Mouse (Mus musculus) 416B (cell line): ENCODE measurements at regions not wholly inside any gene's neighbourhood (a gene's known extent, or its start where the extent isn't known, plus 50 kb on each side); places are given as distances from the start of the nearest gene placed in this dataset.
"Not testable (repeated sequence)": the region's sequence is repeated elsewhere in the genome, so short reads cannot be mapped to it uniquely, and the experiment has no call there.

ENCODE experiments used
- DNase-seq: peaks from one replicate; pipeline ENCODE4 v3.0.0; 2011; ENCODE audit warnings: low read depth

GRCm38 (mm10) chr5:133937967-133938918 lies 161.3 kb upstream of the Castor2 start:
- DNase-seq: no peak

- DNase-seq: no peak
Measured at GRCm38 (mm10) chr5:133935451-133935850, 164.1 kb upstream of the Castor2 start.

DNA sequence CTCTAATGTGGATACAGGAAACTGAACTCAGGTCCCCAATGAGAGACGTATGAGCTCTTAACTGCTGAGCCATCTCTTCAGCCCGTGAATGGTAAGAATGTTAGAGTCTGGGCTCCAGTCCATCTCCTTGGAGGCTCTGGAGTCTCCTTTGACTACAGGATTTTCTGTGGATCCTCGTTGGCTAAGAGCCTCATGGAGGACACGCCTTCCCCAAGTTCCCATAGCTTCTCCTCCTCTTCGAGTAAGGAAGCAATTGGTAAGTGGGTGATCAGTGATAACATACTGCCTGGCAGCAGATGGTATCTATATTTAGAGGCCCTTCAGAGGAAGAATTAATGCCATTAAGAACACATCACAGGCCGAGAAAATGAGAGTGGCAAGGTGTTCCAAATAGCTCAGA lies 164.5 kb upstream of the Castor2 start:
- DNase-seq: no peak

DNA sequence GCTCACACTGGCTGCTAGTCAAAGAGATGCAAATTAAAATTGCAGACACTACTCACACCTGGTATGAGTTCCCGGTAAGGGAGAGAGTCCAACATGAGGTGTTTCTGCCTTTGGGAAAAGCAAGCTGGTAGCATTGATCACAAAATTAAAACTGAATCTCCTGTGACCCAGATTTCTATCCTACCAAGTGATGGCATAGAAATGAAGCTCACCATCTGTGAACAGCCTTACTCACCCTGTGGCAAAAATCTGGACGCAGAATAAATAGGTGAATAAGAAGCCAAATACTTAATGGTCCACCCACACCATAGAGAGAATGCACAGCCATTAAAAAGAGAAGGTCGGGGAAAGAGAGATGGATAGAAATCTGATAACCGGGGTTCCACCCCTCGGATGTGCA lies 169.4 kb upstream of the Castor2 start:
- DNase-seq: no peak

- DNase-seq: no peak
Measured at GRCm38 (mm10) chr5:133927054-133927453, 172.5 kb upstream of the Castor2 start.

GRCm38 (mm10) chr5:133925184-133925900 lies 174.2 kb upstream of the Castor2 start:
- no peak for DNase-seq

- DNase-seq: no peak
Measured at GRCm38 (mm10) chr5:133922181-133922580, 177.3 kb upstream of the Castor2 start.

DNA sequence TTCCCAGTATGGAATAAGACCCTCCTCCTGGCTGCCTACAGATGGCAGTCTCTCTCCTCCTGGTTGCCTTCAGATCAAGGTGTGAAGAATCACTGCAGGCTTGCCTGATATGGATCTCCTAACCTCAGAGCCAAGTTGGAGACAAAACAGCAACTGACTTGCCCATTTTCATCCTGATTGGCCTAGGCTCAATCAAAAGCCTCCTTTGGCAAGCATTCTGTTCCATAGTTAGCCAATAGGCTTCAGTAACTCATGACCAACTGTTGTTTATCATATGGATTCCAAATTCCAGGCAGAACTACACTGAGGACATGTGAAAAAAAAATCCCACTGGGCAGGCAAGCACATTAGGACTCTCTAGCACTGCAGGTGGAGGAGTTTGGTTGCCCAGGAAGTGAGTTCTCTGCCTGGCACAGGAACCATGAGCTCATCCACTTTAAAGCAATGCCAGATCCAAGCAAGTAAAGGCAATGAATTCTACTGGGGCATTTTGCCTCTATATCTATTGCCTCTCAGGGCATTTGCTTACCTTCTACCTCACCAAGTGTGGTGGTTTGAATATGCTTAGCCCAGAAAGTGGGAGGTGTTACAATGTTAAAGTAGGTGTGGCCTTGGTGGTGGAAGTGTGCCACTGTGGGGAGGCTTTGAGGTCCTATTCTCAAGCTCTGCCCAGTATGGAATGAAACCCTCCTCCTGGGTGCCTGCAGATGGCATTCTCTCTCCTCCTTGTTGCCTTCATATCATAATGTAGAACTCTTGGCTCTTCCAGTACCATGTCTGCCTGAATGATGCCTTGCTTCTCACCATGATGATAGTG lies 183.6 kb upstream of the Castor2 start:
- DNase-seq: no peak

DNA sequence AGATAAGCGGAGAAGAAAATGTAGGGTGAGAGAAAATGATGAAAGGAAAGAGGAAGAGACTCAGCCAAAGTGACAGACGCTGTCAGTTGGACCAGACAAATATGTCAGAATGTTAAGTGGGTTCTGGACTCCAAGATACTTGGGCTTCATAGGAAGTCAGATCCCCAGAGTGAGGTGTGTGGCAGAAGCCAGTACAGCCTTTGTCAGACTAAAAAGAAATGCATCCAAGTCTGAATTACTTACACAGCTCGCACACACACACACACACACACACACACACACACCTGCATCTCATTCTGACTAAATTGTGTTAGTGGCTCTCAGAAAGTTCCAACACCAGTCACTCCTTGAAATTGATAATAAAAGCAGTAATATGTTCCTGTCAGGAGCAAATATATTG lies 192.1 kb upstream of the Castor2 start:
- no peak for DNase-seq

GRCm38 (mm10) chr5:133898025-133898598 lies 201.4 kb upstream of the Castor2 start:
- peak; percentile 1 for DNase-seq

GRCm38 (mm10) chr5:133890728-133891127 lies 208.8 kb upstream of the Castor2 start:
- DNase-seq: no peak

- no peak for DNase-seq
Measured at GRCm38 (mm10) chr5:133889841-133890240, 209.7 kb upstream of the Castor2 start.

- no peak for DNase-seq
Measured at GRCm38 (mm10) chr5:133885507-133885906, 214.0 kb upstream of the Castor2 start.

GRCm38 (mm10) chr5:133885016-133885415 lies 214.5 kb upstream of the Castor2 start:
- no peak for DNase-seq

- no peak for DNase-seq
Measured at GRCm38 (mm10) chr5:133884593-133884992, 214.9 kb upstream of the Castor2 start.

DNA sequence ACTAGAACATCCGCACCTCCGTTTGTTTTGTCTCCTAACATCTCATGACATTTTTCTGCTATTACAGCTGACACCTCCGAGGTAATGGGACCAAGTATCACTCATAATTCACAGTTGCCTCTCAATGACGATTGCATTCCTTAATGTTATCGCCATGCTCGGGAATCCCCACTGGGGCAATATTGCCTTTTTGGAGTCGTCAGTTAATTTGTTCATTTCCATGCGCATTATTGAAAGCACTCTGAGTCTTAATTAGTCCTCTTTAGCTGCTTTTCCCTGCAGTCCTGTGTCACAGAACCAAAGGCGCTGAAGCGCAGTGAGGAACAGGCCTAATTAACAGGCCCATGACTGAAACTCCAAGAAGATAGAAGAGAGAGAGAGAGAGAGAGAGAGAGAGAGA lies 255.0 kb upstream of the Castor2 start:
- no peak for DNase-seq

- not testable (repeated sequence) for DNase-seq
Measured at GRCm38 (mm10) chr5:133842059-133842706, 257.3 kb upstream of the Castor2 start.

GRCm38 (mm10) chr5:133838286-133838685 lies 261.2 kb upstream of the Castor2 start:
- no peak for DNase-seq

DNA sequence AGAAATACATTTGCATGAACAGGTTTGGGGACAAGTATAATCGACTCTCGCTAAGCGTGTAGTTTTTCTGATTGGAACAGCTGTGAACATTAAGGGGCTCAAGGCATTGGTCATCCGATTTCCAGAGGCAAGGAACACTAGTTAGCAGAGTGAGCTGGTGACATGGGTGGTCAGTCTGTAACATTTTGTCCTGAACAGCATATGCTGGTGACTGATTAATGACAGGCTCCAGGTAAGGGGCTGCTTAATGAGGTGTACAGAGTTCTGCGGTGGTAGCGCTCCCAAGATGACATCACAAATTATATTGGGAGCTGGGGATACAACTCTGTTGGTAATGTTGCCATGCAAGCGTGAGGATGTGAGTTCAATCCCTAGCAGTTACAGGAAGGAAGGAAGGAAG lies 266.3 kb upstream of the Castor2 start:
- DNase-seq: no peak

DNA sequence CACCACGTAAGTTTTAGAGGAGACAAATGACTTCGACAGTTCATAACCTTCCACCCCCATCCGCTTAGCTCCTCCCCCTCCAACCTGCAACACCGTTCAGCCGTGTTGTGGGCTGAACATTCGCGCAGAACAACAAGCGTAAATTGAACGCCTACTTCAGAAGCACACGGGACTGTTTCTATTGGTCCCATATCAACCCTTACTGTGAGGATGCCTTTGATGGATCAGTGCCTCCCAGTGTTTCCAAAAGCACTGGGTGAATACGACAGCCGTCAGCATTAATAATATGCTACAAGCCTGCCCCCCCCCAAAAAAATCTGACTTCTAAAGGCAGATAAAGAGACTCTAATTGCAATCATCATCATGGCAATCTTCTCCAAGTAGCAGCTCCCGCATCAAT lies 271.3 kb upstream of the Castor2 start:
- no peak for DNase-seq

DNA sequence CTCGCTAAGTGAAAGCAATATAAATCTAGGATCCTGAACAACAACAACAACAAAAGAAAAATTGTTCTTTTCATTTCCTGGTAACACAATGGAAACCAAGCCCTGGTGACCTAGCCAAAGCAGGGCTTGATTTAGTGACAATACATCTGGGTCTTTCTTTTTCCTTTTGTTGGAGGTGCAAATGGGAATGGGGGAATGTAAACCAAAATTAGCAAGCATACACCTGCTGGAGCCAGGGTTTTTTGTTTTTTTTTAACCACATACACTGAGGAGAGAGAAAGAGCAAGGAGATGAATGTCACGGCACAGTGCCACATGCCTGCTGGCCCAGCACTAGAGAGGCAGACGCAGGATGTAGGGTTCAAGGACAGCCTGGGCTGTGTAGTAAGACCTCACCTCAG lies 275.6 kb upstream of the Castor2 start:
- no peak for DNase-seq
